Mouse (Mus musculus) heart, adult 2 months (tissue): ENCODE data around the gene Vwa5b2.

Experiments used
- EP300 ChIP-seq: fragments of 200-500 bp; IDR thresholded peaks from 2 replicates; pipeline ENCODE4 v1.6.1; 2011; ENCODE audit warnings: low read depth, low read length, control low read depth; ENCODE audit not compliant: insufficient read depth
- POLR2A ChIP-seq: fragments of 200-500 bp; IDR thresholded peaks from 2 replicates; pipeline ENCODE4 v1.6.1; 2011; ENCODE audit warnings: mild to moderate bottlenecking, low read depth, low read length, control low read depth; ENCODE audit not compliant: insufficient read depth

DNA sequence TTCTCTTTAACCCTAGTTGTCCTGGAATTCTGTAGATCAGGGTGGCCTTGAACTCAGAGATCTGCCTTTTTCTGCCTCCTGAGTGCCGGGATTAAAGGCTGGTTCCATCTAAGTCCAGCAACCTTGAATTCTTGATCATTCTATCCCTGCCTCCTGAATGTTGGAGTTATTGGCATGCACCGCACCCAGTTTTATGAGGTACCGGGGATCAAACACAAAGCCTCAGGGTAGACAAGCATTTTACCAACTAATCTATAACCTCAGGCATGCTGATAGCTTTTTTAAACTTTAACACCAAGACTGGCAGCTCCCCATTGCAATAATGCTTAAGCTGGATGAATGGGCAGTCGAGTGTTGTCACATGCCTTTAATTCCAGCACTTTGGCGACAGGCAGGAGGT lies 41.8 kb upstream of the Vwa5b2 start:
- TF ChIP-seq EP300 (no peak), POLR2A (no peak)
